Mouse (Mus musculus): Measurements from ENCODE around the gene Gstcd.

DNA sequence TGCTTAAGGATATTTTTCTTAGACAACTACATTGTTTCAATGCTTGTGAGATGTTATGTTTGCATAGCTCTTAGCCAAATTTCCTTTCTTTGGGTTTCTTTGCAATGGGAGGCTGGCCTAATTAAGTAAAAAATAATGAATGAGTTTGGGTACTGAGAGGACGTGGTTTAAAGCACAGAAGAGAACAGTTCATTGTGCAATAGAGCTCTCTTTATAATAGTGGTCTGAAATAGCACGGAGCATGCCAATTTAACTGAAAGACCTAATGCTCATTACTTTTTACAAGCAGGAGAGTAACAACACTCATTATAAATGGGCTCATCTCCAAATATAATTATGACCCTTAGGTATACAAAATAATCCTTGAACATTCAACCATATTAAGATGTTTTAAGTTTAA lies 39.8 kb downstream of the Gstcd start:
- TF ChIP-seq CTCF (IDR thresholded peaks at IDR 0.05; ENCODE audit: extremely low read depth, insufficient read depth, low read length) (no peak), POLR2A (IDR thresholded peaks at IDR 0.05; ENCODE audit: extremely low read depth, insufficient read depth, low read length) (no peak)

Measured in cortical plate, adult 2 months (tissue).